Mouse (Mus musculus): ENCODE data around the gene Skap2.

GRCm38 (mm10) chr6:51843081-51843480, 169.3 kb downstream of the Skap2 start:
- no peak for TF ChIP-seq GATA1 (IDR thresholded peaks at IDR 0.05; ENCODE audit: borderline replicate concordance, low read length)
- no peak for TF ChIP-seq FLI1 (IDR thresholded peaks at IDR 0.05; ENCODE audit: low read length)

Data from megakaryocyte, embryonic 14.5 days (primary cell).